Mouse (Mus musculus): ENCODE measurements around the gene Hs3st1.

- TF ChIP-seq CTCF (IDR thresholded peaks at IDR 0.05; ENCODE audit: low read depth), result no peak
- no peak for TF ChIP-seq EP300 (optimal IDR thresholded peaks at IDR 0.05)
These were observed 21.4 kb downstream of the Hs3st1 start for GRCm38 (mm10) chr5:39733750-39734443.

Measured in stomach, postnatal 0 days (tissue).